Mouse (Mus musculus): Measurements from ENCODE around the gene Mospd3.
A peak's percentile ranks its signal among the peaks of the same experiment; 100 is the strongest.

Mospd3 gene

GRCm38 (mm10) chr5:137600619-137601364 lies at the start of gene Mospd3:
Gene Mospd3 (minus strand): TSS chr5:137601058.
- peak; percentile 99 for DNase-seq (ENCODE audit: low spot score)

GRCm38 (mm10) chr5:137649669-137650571 lies 49.1 kb upstream of the Mospd3 start:
- DNase-seq (ENCODE audit: low spot score) = no peak

GRCm38 (mm10) chr5:137649251-137649650 lies 48.4 kb upstream of the Mospd3 start:
- no peak for DNase-seq (ENCODE audit: low spot score)

GRCm38 (mm10) chr5:137647827-137648601 lies 47.2 kb upstream of the Mospd3 start:
- peak; percentile 90 for DNase-seq (ENCODE audit: low spot score)

GRCm38 (mm10) chr5:137645652-137646091 lies 44.8 kb upstream of the Mospd3 start, which contains the start of gene Irs3:
Gene Irs3 (minus strand): TSS chr5:137645714.
- peak; percentile 65 for DNase-seq (ENCODE audit: low spot score)

GRCm38 (mm10) chr5:137645091-137645651 lies 44.3 kb upstream of the Mospd3 start:
- DNase-seq (ENCODE audit: low spot score) = peak; percentile 49

GRCm38 (mm10) chr5:137644484-137644883 lies 43.6 kb upstream of the Mospd3 start:
- DNase-seq (ENCODE audit: low spot score) = no peak

- DNase-seq (ENCODE audit: low spot score) = no peak
Observed at GRCm38 (mm10) chr5:137642886-137643285, 42.0 kb upstream of the Mospd3 start.

GRCm38 (mm10) chr5:137641054-137641453 lies 40.2 kb upstream of the Mospd3 start, which contains the start of gene Sap25:
Gene Sap25 (plus strand): TSS chr5:137641334.
- no peak for DNase-seq (ENCODE audit: low spot score)

GRCm38 (mm10) chr5:137639472-137639871 lies 38.6 kb upstream of the Mospd3 start:
- DNase-seq (ENCODE audit: low spot score) = no peak

GRCm38 (mm10) chr5:137633397-137634084 lies 32.7 kb upstream of the Mospd3 start:
- no peak for DNase-seq (ENCODE audit: low spot score)

- DNase-seq (ENCODE audit: low spot score) = no peak
Observed at GRCm38 (mm10) chr5:137631591-137631990, 30.7 kb upstream of the Mospd3 start.

- no peak for DNase-seq (ENCODE audit: low spot score)
Observed at GRCm38 (mm10) chr5:137631171-137631570, 30.3 kb upstream of the Mospd3 start.

- no peak for DNase-seq (ENCODE audit: low spot score)
Observed at GRCm38 (mm10) chr5:137630602-137631001, 29.7 kb upstream of the Mospd3 start.

GRCm38 (mm10) chr5:137629906-137630545 lies 29.2 kb upstream of the Mospd3 start:
- DNase-seq (ENCODE audit: low spot score) = no peak

- DNase-seq (ENCODE audit: low spot score) = peak; percentile 71
Observed at GRCm38 (mm10) chr5:137629306-137629721, 28.5 kb upstream of the Mospd3 start.

GRCm38 (mm10) chr5:137628498-137629305 lies 27.8 kb upstream of the Mospd3 start, which contains the start of the genes Fbxo24, Lrch4 and Gm20605:
Gene Fbxo24 (minus strand): TSS chr5:137629002.
Gene Lrch4 (plus strand): TSS chr5:137629121.
Gene Gm20605 (plus strand): TSS chr5:137629175.
- peak; percentile 100 for DNase-seq (ENCODE audit: low spot score)

GRCm38 (mm10) chr5:137627991-137628390 lies 27.1 kb upstream of the Mospd3 start:
- DNase-seq (ENCODE audit: low spot score) = peak; percentile 61

GRCm38 (mm10) chr5:137623937-137624530 lies 23.2 kb upstream of the Mospd3 start:
- no peak for DNase-seq (ENCODE audit: low spot score)
